Mouse (Mus musculus) intestine, embryonic 14.5 days (tissue): ENCODE results near the gene Dlg4. TPM values are rescaled to one million over a fixed set of nuclear protein-coding genes. Genes with fewer than 3 reads are reported as not detected.

Source experiments
- ATAC-seq: fragments of 200-750 bp; cut with Nextera tagmentation; replicated peaks from 2 replicates; pipeline ENCODE4 v1.8.0; 2017; ENCODE audit warnings: low read depth, moderate number of reproducible peaks, moderate TSS enrichment, moderate library complexity; ENCODE audit not compliant: low FRiP score, low TSS enrichment
- DNase-seq: peaks from one replicate; pipeline ENCODE4 v3.0.0-alpha.2; 2018; ENCODE audit warnings: low spot score
- H3K27ac ChIP-seq: fragments of 300-500 bp; sonication (generic); 2 replicates; pipeline ENCODE4 v1.5.1; 2014; ENCODE audit warnings: low read depth, mild to moderate bottlenecking, control low read depth
- H3K27me3 ChIP-seq: fragments of 300-500 bp; sonication (generic); replicated peaks from 2 replicates; pipeline ENCODE4 v1.6.1; 2014; ENCODE audit warnings: low read length, control low read depth; ENCODE audit not compliant: control insufficient read depth, insufficient read depth
- H3K36me3 ChIP-seq: fragments of 300-500 bp; sonication (generic); 2 replicates; pipeline ENCODE4 v1.6.1; 2014; ENCODE audit warnings: low read length, control low read depth; ENCODE audit not compliant: control insufficient read depth, insufficient read depth
- H3K4me1 ChIP-seq: fragments of 300-500 bp; sonication (generic); replicated peaks from 2 replicates; pipeline ENCODE4 v1.6.1; 2014; ENCODE audit warnings: low read length, control low read depth, mixed read lengths; ENCODE audit not compliant: control insufficient read depth, insufficient read depth
- H3K4me2 ChIP-seq: fragments of 300-500 bp; sonication (generic); 2 replicates; pipeline ENCODE4 v1.6.1; 2014; ENCODE audit warnings: low read length
- H3K4me3 ChIP-seq: fragments of 300-500 bp; sonication (generic); 2 replicates; pipeline ENCODE4 v1.5.1; 2014; ENCODE audit warnings: low read depth, low read length, control low read depth, mixed read lengths
- H3K9ac ChIP-seq: fragments of 300-500 bp; sonication (generic); 2 replicates; pipeline ENCODE4 v1.6.1; 2014; ENCODE audit warnings: mild to moderate bottlenecking, low read length
- H3K9me3 ChIP-seq: fragments of 300-500 bp; sonication (generic); 2 replicates; pipeline ENCODE4 v1.6.1; 2016; ENCODE audit warnings: low read length, control low read depth; ENCODE audit not compliant: control insufficient read depth
- WGBS: fragments of 180-500 bp; shearing (Covaris S2); extraction: QIAGEN DNeasy Blood & Tissue Kit; methylation state at CpG from one replicate; pipeline ENCODE4 v1.1.7; 2014; 5-methylcytosine and 5-hydroxymethylcytosine counted together
- polyA plus RNA-seq: library from polyadenylated mRNA; unstranded; fragments of >200 nt; fragmentation: Nextera tagmentation; extraction: Ambion mirVana; gene quantifications from 2 replicates; pipeline ENCODE4 v1.2.1, GENCODE M21; 2014

Dlg4 gene
- polyA plus RNA-seq, 1 experiment from 2014 or later = 7.7 TPM

DNA sequence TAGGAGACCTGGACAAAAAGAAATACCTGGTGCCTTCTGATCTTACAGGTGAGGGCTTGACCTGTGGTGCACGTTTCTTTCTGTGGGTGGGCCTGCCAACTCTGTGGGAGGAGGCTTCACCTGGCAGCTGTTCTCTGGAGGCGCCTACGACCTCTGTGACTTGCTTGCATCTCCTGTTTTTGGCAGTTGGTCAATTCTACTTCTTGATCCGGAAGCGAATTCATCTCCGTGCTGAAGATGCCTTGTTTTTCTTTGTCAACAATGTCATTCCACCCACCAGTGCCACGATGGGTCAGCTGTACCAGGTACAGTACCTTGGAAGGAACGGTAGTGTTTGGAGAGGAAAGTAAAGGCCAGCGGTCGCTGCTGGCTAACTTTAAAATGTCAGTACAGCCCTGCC is 24.3 kb upstream of the Dlg4 start:
- Histone ChIP-seq H3K9ac (peak overlapping the region; percentile 83), H3K4me3 (peak overlapping the region; percentile 78), H3K27ac (no peak overlapping the region), H3K27me3 (no peaks in the 10 kb centered on the region), H3K9me3 (no peaks in the 10 kb centered on the region), H3K4me2 (peak overlapping the region; percentile 71), H3K36me3 (peaks cover 46% of the 10 kb centered on the region), H3K4me1 (peaks cover 13% of the 10 kb centered on the region)
- 75% methylated on average over 10 of the region's 10 CpGs for WGBS
- no peak for ATAC-seq
- DNase-seq = no peak

DNA sequence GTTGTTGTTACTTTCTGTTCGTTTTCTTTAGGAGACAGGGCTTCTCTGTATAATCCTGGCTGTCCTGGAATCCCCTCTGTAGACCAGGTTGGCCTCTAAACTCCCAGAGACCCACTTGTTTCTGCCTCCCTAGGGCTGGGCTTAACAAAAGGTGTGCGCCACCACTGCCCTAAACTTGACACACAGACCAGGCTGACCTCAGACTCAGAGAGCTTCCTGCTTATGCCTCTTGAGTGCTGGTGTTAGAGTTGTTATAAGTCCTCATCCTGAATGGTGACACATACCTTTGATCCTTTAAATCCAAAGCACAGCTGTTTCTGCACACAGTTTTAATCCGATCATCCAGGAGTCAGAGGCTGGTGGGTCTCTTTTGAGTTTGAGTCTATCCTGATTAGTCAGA is 23.8 kb upstream of the Dlg4 start:
- 85% methylated on average over 3 of the region's 3 CpGs for WGBS
- Histone ChIP-seq H3K4me2 (peak overlapping the region; percentile 71), H3K9ac (peak overlapping the region; percentile 83; the same call in 1 of the 2 replicates), H3K27ac (no peak overlapping the region), H3K27me3 (no peaks in the 10 kb centered on the region), H3K9me3 (no peaks in the 10 kb centered on the region), H3K36me3 (peaks cover 45% of the 10 kb centered on the region), H3K4me3 (peak overlapping the region; percentile 78), H3K4me1 (peaks cover 18% of the 10 kb centered on the region)
- DNase-seq = no peak
- ATAC-seq = no peak

DNA sequence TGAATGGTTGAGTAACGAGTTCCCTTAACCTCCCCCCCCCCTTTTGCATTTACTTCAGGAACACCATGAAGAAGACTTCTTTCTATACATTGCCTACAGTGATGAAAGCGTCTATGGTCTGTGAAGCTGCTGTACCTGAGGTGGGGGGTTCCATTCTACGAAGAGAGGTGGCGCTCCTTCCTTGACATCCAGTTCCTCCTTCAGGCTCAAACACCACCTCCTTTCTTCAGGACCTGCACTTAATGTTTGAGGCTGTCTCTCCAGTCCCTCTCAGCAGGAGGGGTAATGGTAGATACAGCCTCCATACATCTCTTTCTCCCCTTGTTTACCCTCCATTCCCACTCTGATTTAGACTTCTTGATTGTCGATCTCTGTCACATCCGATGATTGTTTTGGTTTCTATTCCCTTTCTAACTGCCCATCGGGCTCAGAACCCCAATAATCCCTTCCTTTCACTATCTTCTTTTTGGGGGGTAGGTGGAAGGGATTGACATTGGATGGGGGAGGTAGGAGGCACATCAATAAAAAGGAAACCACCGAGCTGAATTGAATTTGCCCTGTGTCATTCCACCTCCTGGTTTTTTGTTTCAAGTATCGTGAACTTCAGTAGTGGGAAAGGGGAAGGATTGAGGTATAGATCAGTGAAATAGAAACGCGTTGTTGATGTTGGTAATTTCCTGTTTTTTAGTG is 22.2 kb upstream of the Dlg4 start:
- H3K27ac ChIP-seq = no peak overlapping the region; the same call in 1 of the 2 replicates
- ATAC-seq (no peak), DNase-seq (no peak)
- WGBS = 84% methylated on average over 11 of the region's 11 CpGs
- H3K9ac ChIP-seq = no peak overlapping the region
- H3K4me1 ChIP-seq = peaks cover 21% of the 10 kb centered on the region
- H3K4me2 ChIP-seq = peak overlapping the region; percentile 38; the same call in 1 of the 2 replicates
- no peaks in the 10 kb centered on the region for H3K9me3 ChIP-seq
- peaks cover 45% of the 10 kb centered on the region for H3K36me3 ChIP-seq
- no peaks in the 10 kb centered on the region for H3K27me3 ChIP-seq
- H3K4me3 ChIP-seq = 0 out of 2 replicates have a peak overlapping the region, but pooled peaks have one; percentile 77

DNA sequence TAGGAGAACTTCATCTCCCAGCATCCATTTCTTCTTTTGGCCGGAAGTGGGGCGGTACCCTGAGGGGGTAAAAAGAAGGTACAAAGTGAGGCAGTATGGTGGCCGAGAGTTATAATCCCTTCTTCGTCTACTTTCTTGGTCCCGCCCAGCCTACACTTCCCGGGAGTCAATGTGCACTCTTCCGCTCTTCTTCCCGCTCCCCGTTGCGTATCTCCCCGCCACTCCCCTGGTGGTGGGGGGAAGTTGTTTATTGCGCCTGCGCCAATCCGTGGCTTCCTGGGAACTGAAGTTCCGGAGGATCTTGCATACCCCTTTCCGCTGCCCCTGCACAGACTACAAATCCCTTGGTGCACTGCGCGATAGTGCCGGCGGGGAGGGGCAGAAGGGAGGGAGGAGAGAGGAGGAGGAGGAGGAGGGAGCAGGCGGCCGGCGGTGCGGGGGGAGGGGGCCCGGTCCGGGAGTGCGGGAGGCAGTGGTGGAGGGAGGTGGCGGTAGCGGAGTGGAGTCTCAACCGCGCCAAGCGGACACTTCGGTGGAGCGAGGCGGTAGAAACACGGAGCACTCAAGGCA is 21.3 kb upstream of the Dlg4 start, which contains the start of gene Phf23:
Gene Phf23, plus strand, starts transcription at position 387 of the 570 bp plus-strand sequence.
- peak within 1 kb of the TSS; percentile 57 for H3K4me2 ChIP-seq
- H3K4me1 ChIP-seq = peaks cover 23% of the 10 kb centered on the region
- H3K36me3 ChIP-seq = peaks cover 41% of the 10 kb centered on the region
- ATAC-seq (peak; percentile 71), DNase-seq (peak; percentile 97)
- peak within 1 kb of the TSS; percentile 98 for H3K27ac ChIP-seq
- under 1% methylated on average over 36 of the region's 36 CpGs for WGBS
- H3K27me3 ChIP-seq = no peaks in the 10 kb centered on the region
- peak within 1 kb of the TSS; percentile 88 for H3K9ac ChIP-seq
- H3K4me3 ChIP-seq = peak within 1 kb of the TSS; percentile 77
- no peaks in the 10 kb centered on the region for H3K9me3 ChIP-seq

DNA sequence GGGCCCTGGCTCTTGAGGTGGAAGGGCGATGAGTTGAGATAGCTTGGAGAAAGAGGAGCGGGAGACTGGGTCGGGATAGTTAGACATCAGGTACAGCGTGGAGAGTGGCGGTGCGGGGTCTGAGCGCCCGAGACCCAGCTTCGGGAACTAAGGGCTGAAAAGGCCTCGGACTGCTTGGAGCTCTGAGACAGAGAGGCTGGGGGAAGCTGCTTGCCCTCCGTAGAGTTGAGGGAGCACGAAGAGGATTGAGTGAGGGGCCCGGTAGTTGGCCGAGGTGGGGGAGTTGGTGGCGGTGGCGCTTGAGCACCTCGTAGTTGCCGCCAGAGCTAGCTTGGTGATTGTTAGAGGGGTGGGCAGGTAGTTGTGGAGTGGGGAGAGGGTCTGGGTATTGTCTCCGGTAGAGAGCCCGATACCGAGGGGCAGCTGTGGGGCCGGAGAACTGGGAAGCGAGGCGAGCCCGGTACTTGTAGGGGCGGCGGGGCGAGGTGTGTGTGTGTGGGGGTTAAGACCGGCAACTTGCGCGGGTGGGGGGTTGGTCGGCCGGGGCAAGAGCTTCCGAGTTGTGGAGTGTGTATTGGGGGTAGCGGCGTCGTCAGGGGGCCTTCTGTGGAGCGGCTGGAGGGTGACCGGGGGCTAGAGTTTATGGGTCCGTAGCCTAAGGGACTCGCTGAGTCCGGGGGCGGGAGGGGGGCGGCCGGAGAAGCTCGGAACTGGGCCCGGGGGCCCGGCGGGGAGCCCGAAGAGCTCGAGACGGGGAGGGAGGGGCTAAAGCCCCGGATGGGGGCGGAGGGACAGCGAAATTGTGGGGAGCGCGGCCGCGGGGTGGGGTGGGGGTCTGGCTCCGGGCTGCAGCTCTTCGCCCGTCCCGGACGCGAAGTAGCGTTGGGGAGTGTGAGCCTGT is 20.3 kb upstream of the Dlg4 start:
- DNase-seq (peak; percentile 78), ATAC-seq (peak; percentile 2)
- WGBS = under 1% methylated on average over 64 of the region's 66 CpGs
- Histone ChIP-seq H3K27me3 (no peaks in the 10 kb centered on the region), H3K27ac (peak overlapping the region; percentile 98), H3K4me3 (peak overlapping the region; percentile 77), H3K9ac (peak overlapping the region; percentile 88), H3K4me2 (peak overlapping the region; percentile 57), H3K36me3 (peaks cover 41% of the 10 kb centered on the region), H3K4me1 (peaks cover 23% of the 10 kb centered on the region), H3K9me3 (no peaks in the 10 kb centered on the region)

DNA sequence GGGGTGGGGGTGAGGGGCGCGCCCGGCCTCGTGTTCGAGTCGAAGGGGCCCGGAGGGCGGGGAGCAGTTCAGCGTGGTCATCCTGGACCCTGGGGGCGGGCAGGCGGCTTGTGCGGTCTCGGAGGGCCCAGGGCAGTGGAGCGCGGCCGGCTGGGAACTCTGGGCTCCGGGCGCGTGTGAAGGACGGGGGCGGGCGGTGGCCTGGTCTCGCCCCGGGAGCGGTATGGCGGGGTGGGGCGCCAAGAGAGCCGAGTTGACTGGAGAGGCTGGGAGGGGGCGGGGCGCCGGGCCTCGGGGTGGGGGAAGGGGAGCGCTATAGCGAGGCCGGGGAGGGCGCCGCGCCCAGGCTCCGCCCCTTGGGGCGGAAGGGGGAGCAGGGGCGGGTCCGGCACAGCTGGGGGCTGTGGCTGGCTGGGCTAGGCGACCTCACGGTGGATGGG is 19.7 kb upstream of the Dlg4 start:
- Histone ChIP-seq H3K4me3 (peak overlapping the region; percentile 77), H3K9me3 (no peaks in the 10 kb centered on the region), H3K4me2 (peak overlapping the region; percentile 57), H3K9ac (peak overlapping the region; percentile 88), H3K27ac (peak overlapping the region; percentile 98), H3K27me3 (no peaks in the 10 kb centered on the region), H3K4me1 (peaks cover 30% of the 10 kb centered on the region), H3K36me3 (peaks cover 41% of the 10 kb centered on the region)
- DNase-seq (peak; percentile 91), ATAC-seq (peak; percentile 54)
- WGBS = under 1% methylated on average over 42 of the region's 44 CpGs

DNA sequence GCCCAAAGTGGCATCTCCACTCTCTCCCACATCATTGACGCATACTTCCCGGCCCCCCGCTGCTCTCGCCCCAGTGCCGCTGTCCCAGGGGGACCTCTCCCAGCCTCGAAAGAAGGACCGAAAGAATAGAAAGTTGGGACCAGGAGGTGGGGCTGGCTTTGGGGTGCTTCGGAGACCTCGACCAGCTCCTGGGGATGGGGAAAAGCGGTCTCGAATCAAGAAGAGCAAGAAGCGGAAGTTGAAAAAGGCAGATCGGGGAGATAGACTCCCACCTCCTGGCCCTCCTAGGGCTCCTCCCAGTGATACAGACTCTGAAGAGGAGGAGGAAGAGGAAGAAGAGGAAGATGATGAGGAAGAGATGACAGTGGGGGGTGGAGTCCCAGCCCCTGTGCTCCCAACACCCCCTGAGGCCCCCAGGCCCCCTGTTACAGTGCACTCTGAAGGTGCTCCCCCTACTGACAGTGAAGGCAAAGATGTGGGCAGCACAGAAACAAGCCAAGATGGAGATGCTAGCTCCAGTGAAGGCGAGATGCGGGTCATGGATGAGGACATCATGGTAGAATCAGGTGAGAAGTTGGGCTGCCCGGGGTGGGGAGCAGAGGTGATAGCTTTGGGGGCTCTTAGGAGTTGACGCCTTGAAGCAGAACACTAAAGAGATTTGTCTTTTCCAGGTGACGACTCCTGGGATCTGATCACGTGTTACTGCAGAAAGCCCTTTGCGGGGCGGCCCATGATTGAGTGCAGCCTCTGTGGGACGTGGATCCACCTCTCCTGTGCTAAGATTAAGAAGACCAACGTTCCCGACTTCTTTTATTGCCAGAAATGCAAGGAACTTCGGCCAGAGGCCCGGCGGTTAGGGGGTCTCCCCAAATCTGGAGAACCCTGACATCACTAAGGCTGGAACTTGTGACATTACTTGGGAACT is 17.9 kb upstream of the Dlg4 start:
- no peaks in the 10 kb centered on the region for H3K27me3 ChIP-seq
- DNase-seq = no peak
- H3K4me1 ChIP-seq = peaks cover 30% of the 10 kb centered on the region
- H3K4me3 ChIP-seq = no peak overlapping the region
- H3K9me3 ChIP-seq = no peaks in the 10 kb centered on the region
- no peak overlapping the region for H3K9ac ChIP-seq
- no peak overlapping the region for H3K4me2 ChIP-seq
- no peak for ATAC-seq
- WGBS = 91% methylated on average over 27 of the region's 27 CpGs
- peaks cover 34% of the 10 kb centered on the region for H3K36me3 ChIP-seq
- no peak overlapping the region for H3K27ac ChIP-seq
